Mouse (Mus musculus): Measurements from ENCODE around the gene Ecel1.

The Ecel1 gene

GRCm38 (mm10) chr1:87156199-87156587, at the start of gene Ecel1:
Ecel1 (minus strand) TSS chr1:87156521.
- no peak for DNase-seq (ENCODE audit: low read depth)

- no peak for DNase-seq (ENCODE audit: low read depth)
Measured at GRCm38 (mm10) chr1:87205502-87205901, 49.2 kb upstream of the Ecel1 start.

- no peak for DNase-seq (ENCODE audit: low read depth)
Measured at GRCm38 (mm10) chr1:87205038-87205437, 48.7 kb upstream of the Ecel1 start.

- no peak for DNase-seq (ENCODE audit: low read depth)
Measured at GRCm38 (mm10) chr1:87204465-87204864, 48.1 kb upstream of the Ecel1 start, which contains the start of gene Chrng. Chrng (plus strand) TSS chr1:87204657.

- no peak for DNase-seq (ENCODE audit: low read depth)
Measured at GRCm38 (mm10) chr1:87203779-87204178, 47.5 kb upstream of the Ecel1 start.

- DNase-seq (ENCODE audit: low read depth), result no peak
Measured at GRCm38 (mm10) chr1:87201848-87202247, 45.5 kb upstream of the Ecel1 start.

- no peak for DNase-seq (ENCODE audit: low read depth)
Measured at GRCm38 (mm10) chr1:87200811-87201210, 44.5 kb upstream of the Ecel1 start.

GRCm38 (mm10) chr1:87198119-87199065, 42.1 kb upstream of the Ecel1 start:
- no peak for DNase-seq (ENCODE audit: low read depth)

GRCm38 (mm10) chr1:87197296-87197695, 41.0 kb upstream of the Ecel1 start:
- no peak for DNase-seq (ENCODE audit: low read depth)

GRCm38 (mm10) chr1:87190429-87190828, 34.1 kb upstream of the Ecel1 start, which contains the start of gene Chrnd:
Chrnd (plus strand) TSS chr1:87190607.
- DNase-seq (ENCODE audit: low read depth), result peak; percentile 64

GRCm38 (mm10) chr1:87187037-87187355, 30.7 kb upstream of the Ecel1 start:
- DNase-seq (ENCODE audit: low read depth), result peak; percentile 58

GRCm38 (mm10) chr1:87186261-87187036, 30.1 kb upstream of the Ecel1 start:
- DNase-seq (ENCODE audit: low read depth), result no peak

GRCm38 (mm10) chr1:87185526-87185925, 29.2 kb upstream of the Ecel1 start:
- no peak for DNase-seq (ENCODE audit: low read depth)

GRCm38 (mm10) chr1:87184751-87185139, 28.4 kb upstream of the Ecel1 start:
- DNase-seq (ENCODE audit: low read depth), result peak; percentile 53

GRCm38 (mm10) chr1:87183998-87184750, 27.9 kb upstream of the Ecel1 start:
- no peak for DNase-seq (ENCODE audit: low read depth)

- no peak for DNase-seq (ENCODE audit: low read depth)
Measured at GRCm38 (mm10) chr1:87183013-87183412, 26.7 kb upstream of the Ecel1 start, which contains the start of gene Prss56. Prss56 (plus strand) TSS chr1:87183313.

- peak; percentile 94 for DNase-seq (ENCODE audit: low read depth)
Measured at GRCm38 (mm10) chr1:87180896-87181295, 24.6 kb upstream of the Ecel1 start.

- DNase-seq (ENCODE audit: low read depth), result peak; percentile 65
Measured at GRCm38 (mm10) chr1:87175852-87176292, 19.6 kb upstream of the Ecel1 start.

- DNase-seq (ENCODE audit: low read depth), result peak; percentile 74
Measured at GRCm38 (mm10) chr1:87174006-87174955, 18.0 kb upstream of the Ecel1 start.

GRCm38 (mm10) chr1:87172316-87172715, 16.0 kb upstream of the Ecel1 start:
- no peak for DNase-seq (ENCODE audit: low read depth)

- no peak for DNase-seq (ENCODE audit: low read depth)
Measured at GRCm38 (mm10) chr1:87171312-87171711, 15.0 kb upstream of the Ecel1 start.
